Mouse (Mus musculus): ENCODE data around the gene Ect2l. TPM values are rescaled to one million over a fixed set of nuclear protein-coding genes. Genes with fewer than 3 reads are reported as not detected.

The Ect2l gene
- polyA plus RNA-seq, 1 experiment: 1.5 TPM

DNA sequence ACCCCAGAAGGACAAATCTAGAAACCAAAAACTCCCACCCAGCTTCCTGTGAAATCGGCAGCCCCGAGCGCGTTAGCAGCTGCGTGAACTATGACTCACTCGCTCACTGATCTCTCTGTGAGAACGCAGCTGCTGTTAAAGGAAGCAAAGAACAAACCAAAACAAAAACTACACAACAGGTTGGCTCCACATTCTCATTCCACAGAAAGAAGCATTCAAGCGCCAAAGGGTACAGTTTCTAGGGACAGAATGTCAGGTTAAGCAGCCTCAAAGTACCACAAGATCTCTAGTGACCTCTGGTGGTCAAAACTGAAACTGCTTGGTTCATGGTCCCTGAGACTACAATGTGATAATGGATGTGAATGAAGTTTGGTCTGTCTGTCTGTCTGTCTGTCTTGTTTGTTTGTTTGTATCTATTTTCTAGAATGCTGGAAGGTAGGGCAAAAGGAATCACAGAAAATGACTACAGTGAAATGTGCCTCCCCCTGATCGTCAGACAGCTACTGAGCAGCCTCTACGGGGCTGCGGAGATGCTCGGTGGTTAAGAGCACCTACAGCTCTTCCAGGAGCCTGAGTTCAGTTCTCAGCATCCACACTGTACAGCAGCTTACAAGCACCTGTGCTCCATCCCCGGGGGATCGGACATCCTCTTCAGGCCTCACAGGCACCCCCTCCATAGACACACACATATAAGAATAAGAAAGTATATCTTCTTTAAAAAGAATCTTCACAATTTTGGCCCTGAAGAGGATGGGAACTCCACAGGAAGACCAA, 13.3 kb downstream of the Ect2l start:
- TF ChIP-seq POLR2A (IDR thresholded peaks at IDR 0.05; ENCODE audit: borderline replicate concordance, extremely low read depth, low read depth, low read length) (no peak), CTCF (IDR thresholded peaks at IDR 0.05; ENCODE audit: insufficient read depth, low read length) (peak; percentile 55)
- 41% methylated on average over 14 of the region's 14 CpGs for WGBS

DNA sequence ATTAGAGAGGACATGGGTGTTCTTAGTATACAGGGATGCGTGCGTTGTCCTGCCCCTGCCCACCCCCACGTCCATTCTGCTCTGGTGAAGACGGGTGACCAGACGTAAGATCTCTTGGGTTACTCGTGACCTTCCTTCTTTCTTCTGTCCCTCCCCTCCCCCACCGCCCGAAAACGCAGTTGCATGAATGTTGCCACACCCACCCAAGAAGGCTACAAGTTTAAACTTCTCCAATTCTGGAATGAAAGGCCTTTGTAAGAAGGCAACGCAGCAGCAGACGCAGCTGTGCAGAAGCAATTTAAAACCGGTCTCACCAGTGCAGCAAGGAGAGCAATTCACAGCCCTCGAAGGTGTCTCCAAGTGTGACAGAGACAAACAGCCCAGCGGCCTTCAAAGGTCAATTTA, 16.0 kb downstream of the Ect2l start:
- no peak for TF ChIP-seq CTCF (IDR thresholded peaks at IDR 0.05; ENCODE audit: insufficient read depth, low read length)
- no peak for TF ChIP-seq POLR2A (IDR thresholded peaks at IDR 0.05; ENCODE audit: borderline replicate concordance, extremely low read depth, low read depth, low read length)
- H3K4me1 ChIP-seq (ENCODE audit: control insufficient read depth, insufficient read depth, low read length): peaks cover 7% of the 10 kb centered on the region
- WGBS: 45% methylated on average over 14 of the region's 14 CpGs
- H3K4me3 ChIP-seq (replicated peaks; ENCODE audit: extremely low read depth, low read depth, low read length): no peak overlapping the region
- no peak for DNase-seq

More for the DNA sequence above, 13.3 kb downstream of the Ect2l start:
- Histone ChIP-seq H3K4me3 (replicated peaks; ENCODE audit: extremely low read depth, low read depth, low read length) (peak overlapping the region; percentile 52), H3K4me1 (ENCODE audit: control insufficient read depth, insufficient read depth, low read length) (peaks cover 4% of the 10 kb centered on the region)
- DNase-seq: peak; percentile 45

DNA sequence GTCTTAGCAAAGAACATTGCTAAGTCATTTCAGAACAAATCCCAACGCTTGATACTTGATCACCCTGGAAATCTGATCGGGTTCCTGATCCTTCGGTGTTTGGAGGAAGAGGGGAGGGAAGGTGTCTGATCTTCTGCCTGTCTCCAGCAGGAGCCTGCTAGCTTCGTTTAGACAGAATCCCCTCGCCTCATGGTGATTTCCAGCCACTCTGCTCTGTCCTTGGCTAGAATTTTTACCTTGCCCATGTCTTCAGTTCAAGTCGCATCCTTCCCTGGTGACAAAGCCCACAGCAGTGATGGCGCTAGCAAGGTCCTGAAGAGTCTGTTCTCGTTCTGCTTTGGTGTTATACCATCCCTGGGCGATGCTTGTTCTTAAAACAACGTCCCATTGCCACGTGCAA, 16.5 kb downstream of the Ect2l start:
- WGBS: 69% methylated on average over 11 of the region's 11 CpGs
- H3K4me1 ChIP-seq (ENCODE audit: control insufficient read depth, insufficient read depth, low read length): peaks cover 7% of the 10 kb centered on the region
- TF ChIP-seq POLR2A (IDR thresholded peaks at IDR 0.05; ENCODE audit: borderline replicate concordance, extremely low read depth, low read depth, low read length) (no peak), CTCF (IDR thresholded peaks at IDR 0.05; ENCODE audit: insufficient read depth, low read length) (no peak)
- no peak for DNase-seq
- H3K4me3 ChIP-seq (replicated peaks; ENCODE audit: extremely low read depth, low read depth, low read length): no peak overlapping the region

DNA sequence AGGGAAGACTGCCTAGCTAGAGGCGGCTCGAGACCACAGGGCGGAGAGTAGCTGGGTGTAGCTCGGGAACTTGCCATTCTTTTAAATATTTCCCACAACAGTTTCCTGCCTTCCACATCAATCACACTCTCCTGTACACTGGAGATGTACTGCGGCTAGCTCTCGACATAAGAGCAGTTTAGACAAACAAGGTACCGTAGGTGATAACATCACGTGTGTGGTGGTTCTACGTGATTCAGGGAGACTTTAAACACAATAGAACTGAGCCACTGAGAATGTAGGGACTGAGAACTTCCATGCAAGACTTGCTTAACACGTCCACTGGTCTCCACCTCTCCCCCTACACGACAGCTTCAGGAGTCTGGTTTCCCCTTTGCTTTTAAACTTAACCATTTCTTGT, 17.5 kb downstream of the Ect2l start:
- H3K4me1 ChIP-seq (ENCODE audit: control insufficient read depth, insufficient read depth, low read length): peaks cover 7% of the 10 kb centered on the region
- no peak for DNase-seq
- 22% methylated on average over 11 of the region's 11 CpGs for WGBS
- no peak overlapping the region for H3K4me3 ChIP-seq (replicated peaks; ENCODE audit: extremely low read depth, low read depth, low read length)
- TF ChIP-seq POLR2A (IDR thresholded peaks at IDR 0.05; ENCODE audit: borderline replicate concordance, extremely low read depth, low read depth, low read length) (no peak), CTCF (IDR thresholded peaks at IDR 0.05; ENCODE audit: insufficient read depth, low read length) (no peak)

DNA sequence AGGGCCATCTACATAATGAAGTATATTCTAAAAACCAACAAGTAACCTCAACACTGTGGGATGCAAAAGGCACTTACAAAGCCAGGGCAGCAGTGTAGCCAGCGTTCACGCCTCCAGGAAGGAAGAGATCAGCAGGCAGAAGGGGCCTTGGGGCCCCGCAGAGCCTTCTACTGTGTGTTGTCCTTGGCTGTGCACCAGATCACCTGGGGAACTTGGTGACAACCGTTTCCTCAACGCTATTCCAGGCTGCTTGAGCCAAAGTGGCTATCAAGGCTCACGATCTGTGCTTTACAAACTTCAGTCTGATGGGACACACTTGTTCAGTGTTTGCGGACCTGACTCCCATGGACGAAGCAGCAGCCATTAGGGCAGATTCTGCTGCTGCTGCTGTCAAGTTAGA, 19.0 kb downstream of the Ect2l start:
- no peak for DNase-seq
- no peak overlapping the region for H3K4me3 ChIP-seq (replicated peaks; ENCODE audit: extremely low read depth, low read depth, low read length)
- peaks cover 3% of the 10 kb centered on the region; the same call in 1 of the 2 replicates for H3K4me1 ChIP-seq (ENCODE audit: control insufficient read depth, insufficient read depth, low read length)
- 23% methylated on average over 8 of the region's 8 CpGs for WGBS
- TF ChIP-seq CTCF (IDR thresholded peaks at IDR 0.05; ENCODE audit: insufficient read depth, low read length): no peak
- TF ChIP-seq POLR2A (IDR thresholded peaks at IDR 0.05; ENCODE audit: borderline replicate concordance, extremely low read depth, low read depth, low read length): no peak

DNA sequence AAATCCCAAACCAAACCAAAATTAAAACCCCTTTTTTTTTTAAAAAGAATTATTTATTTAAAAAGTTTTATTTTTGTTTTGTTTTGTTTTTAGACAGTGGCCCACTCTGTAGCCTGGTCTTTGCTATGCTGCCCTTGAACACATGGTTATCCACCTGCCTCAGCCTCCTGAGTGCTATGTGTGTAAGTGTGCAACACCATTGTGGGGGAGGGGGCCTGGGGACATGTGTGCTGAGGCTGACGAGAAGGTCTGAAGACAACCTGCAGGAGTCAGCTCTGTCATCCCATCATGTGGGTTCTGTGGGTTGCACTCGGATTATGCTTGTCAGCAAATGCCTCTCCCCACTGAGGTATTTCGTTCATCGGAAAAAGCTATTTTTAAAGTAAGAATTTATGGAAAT, 21.2 kb downstream of the Ect2l start:
- no peak for DNase-seq
- TF ChIP-seq POLR2A (IDR thresholded peaks at IDR 0.05; ENCODE audit: borderline replicate concordance, extremely low read depth, low read depth, low read length): no peak
- no peak for TF ChIP-seq CTCF (IDR thresholded peaks at IDR 0.05; ENCODE audit: insufficient read depth, low read length)
- 80% methylated on average over 4 of the region's 4 CpGs for WGBS
- Histone ChIP-seq H3K4me1 (ENCODE audit: control insufficient read depth, insufficient read depth, low read length) (peaks cover 3% of the 10 kb centered on the region; the same call in 1 of the 2 replicates), H3K4me3 (replicated peaks; ENCODE audit: extremely low read depth, low read depth, low read length) (no peak overlapping the region)

DNA sequence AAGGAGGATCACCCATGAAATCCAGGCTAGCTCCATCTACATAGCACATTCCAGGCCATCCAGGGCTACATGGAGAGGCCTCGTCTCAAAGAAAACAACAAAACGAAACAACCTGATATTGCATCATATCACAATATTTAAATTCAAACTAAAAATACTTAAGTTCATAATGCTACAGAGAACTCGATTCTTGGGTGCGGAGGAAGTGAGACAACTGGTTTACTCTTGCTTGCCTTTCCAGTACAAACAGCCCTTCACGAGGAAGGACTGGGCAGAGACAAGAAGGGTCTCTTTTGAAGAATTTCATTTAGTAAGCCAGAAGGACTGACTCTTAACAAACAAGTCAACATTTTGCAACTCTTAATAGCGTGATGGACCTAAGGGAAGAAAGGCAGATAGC, 22.1 kb downstream of the Ect2l start:
- no peak for TF ChIP-seq CTCF (IDR thresholded peaks at IDR 0.05; ENCODE audit: insufficient read depth, low read length)
- TF ChIP-seq POLR2A (IDR thresholded peaks at IDR 0.05; ENCODE audit: borderline replicate concordance, extremely low read depth, low read depth, low read length): no peak
- peaks cover 3% of the 10 kb centered on the region; the same call in 1 of the 2 replicates for H3K4me1 ChIP-seq (ENCODE audit: control insufficient read depth, insufficient read depth, low read length)
- no peak for DNase-seq
- no peak overlapping the region for H3K4me3 ChIP-seq (replicated peaks; ENCODE audit: extremely low read depth, low read depth, low read length)
- whole genome bisulfite sequencing: 61% methylated on average over 6 of the region's 6 CpGs

DNA sequence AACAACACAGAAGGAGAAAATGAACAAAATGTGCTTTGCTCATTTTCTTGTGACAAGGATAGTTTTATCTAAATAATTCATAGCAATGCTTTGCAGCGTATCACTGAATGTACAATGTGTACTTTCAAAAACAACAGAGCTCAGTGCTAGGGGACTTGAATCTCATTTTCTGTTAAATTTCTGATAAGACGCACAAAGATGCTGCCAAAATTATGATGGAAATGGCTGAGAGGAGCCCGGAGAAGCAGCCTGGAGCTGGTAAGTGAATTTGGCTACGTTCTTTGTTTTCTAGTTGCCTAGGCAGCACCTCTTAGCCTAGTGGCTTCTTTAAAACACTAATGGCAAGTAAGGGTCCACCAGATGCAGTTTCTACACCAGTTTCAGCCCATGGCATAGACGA, 28.4 kb downstream of the Ect2l start:
- no peak for DNase-seq
- WGBS: 72% methylated on average over 5 of the region's 5 CpGs
- no peak for TF ChIP-seq POLR2A (IDR thresholded peaks at IDR 0.05; ENCODE audit: borderline replicate concordance, extremely low read depth, low read depth, low read length)
- TF ChIP-seq CTCF (IDR thresholded peaks at IDR 0.05; ENCODE audit: insufficient read depth, low read length): no peak
- H3K4me1 ChIP-seq (ENCODE audit: control insufficient read depth, insufficient read depth, low read length): no peaks in the 10 kb centered on the region
- no peak overlapping the region for H3K4me3 ChIP-seq (replicated peaks; ENCODE audit: extremely low read depth, low read depth, low read length)

DNA sequence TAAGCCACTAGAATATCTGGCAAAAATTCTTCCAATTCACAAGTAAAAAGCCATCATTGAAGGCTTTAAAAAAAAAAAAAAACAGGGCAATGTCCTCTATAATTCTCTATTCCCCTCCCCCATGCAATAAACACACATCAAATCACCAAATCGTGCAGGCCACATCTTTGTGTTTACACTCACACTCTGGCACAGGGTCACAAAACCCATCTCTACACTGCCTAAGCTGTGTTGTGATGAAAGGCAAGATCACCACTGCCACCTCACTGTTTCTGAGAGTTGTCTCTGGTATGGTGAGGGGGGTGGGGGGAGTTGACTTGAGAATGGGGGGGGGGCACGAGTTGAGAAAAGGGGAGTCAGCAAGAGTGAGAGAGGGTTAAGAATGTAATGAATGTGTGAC, 33.4 kb downstream of the Ect2l start:
- Histone ChIP-seq H3K4me3 (replicated peaks; ENCODE audit: extremely low read depth, low read depth, low read length) (no peak overlapping the region), H3K4me1 (ENCODE audit: control insufficient read depth, insufficient read depth, low read length) (no peaks in the 10 kb centered on the region)
- WGBS: 43% methylated on average over 2 of the region's 2 CpGs
- DNase-seq: no peak
- TF ChIP-seq CTCF (IDR thresholded peaks at IDR 0.05; ENCODE audit: insufficient read depth, low read length): no peak
- no peak for TF ChIP-seq POLR2A (IDR thresholded peaks at IDR 0.05; ENCODE audit: borderline replicate concordance, extremely low read depth, low read depth, low read length)

DNA sequence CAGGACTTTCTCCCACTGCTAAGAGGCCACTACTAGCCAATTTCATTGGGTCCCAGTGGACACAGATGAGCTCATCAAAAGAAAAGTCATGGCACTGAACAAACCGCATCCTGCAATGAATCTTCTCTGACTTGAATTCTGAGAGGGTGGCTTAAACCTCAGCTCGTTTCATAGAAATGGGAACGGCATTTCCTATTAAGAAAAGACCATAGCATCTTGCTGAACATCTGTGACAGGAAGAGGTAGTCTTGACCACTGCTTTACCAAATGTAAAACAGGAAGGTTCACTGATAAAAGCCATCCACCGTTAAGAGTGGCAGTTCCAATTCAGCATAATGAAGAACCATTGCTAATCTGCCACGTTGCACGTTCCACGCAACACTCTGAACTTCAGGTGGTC, 34.0 kb downstream of the Ect2l start:
- WGBS: 73% methylated on average over 7 of the region's 7 CpGs
- H3K4me3 ChIP-seq (replicated peaks; ENCODE audit: extremely low read depth, low read depth, low read length): no peak overlapping the region
- TF ChIP-seq CTCF (IDR thresholded peaks at IDR 0.05; ENCODE audit: insufficient read depth, low read length): no peak
- TF ChIP-seq POLR2A (IDR thresholded peaks at IDR 0.05; ENCODE audit: borderline replicate concordance, extremely low read depth, low read depth, low read length): no peak
- H3K4me1 ChIP-seq (ENCODE audit: control insufficient read depth, insufficient read depth, low read length): no peaks in the 10 kb centered on the region
- no peak for DNase-seq

All from lung, adult 2 months (tissue).